Mouse (Mus musculus) bone marrow, adult 2 months (tissue): Measurements from ENCODE around the gene Hipk4. TPM values are rescaled to one million over a fixed set of nuclear protein-coding genes. Genes with fewer than 3 reads are reported as not detected.

Experiments used
- H3K27ac ChIP-seq: fragments of 200-500 bp; 2 replicates; pipeline ENCODE4 v1.5.1; 2012; ENCODE audit warnings: low read depth, mild to moderate bottlenecking, control low read depth, inconsistent platforms, low read length; ENCODE audit not compliant: control insufficient read depth, poor library complexity, insufficient read depth
- H3K4me1 ChIP-seq: fragments of 200-500 bp; 2 replicates; pipeline ENCODE4 v1.6.1; 2011; ENCODE audit warnings: low read length; ENCODE audit not compliant: control insufficient read depth, insufficient read depth
- H3K4me3 ChIP-seq: fragments of 200-500 bp; replicated peaks from 2 replicates; pipeline ENCODE3; 2011; ENCODE audit warnings: mild to moderate bottlenecking, low read depth, low read length, control low read depth; ENCODE audit not compliant: control insufficient read depth
- CTCF ChIP-seq: fragments of 200-500 bp; IDR thresholded peaks from 2 replicates; pipeline ENCODE4 v1.5.1; 2011; ENCODE audit warnings: low read length, control low read depth; ENCODE audit not compliant: control insufficient read depth, insufficient read depth
- POLR2A ChIP-seq: fragments of 200-500 bp; IDR thresholded peaks from 2 replicates; pipeline ENCODE4 v1.6.1; 2011; ENCODE audit warnings: low read depth, mild to moderate bottlenecking, control low read depth, low read length, borderline replicate concordance; ENCODE audit not compliant: control insufficient read depth
- WGBS: fragments of 180-500 bp; shearing (Covaris S2); methylation state at CpG from one replicate; pipeline ENCODE4 v1.1.7; 2018; 5-methylcytosine and 5-hydroxymethylcytosine counted together
- polyA plus RNA-seq: library from polyadenylated mRNA; stranded (reverse); fragments of >200 nt; gene quantifications from 2 replicates; pipeline ENCODE4 v1.2.4, GENCODE M21; 2011; ENCODE audit warnings: low replicate concordance; ENCODE audit not compliant: missing spikeins, insufficient read depth, insufficient read length

Gene Hipk4
- polyA plus RNA-seq, 1 experiment = 0.77 TPM

GRCm38 (mm10) chr7:27538797-27539196, 15.7 kb downstream of the Hipk4 start:
- Histone ChIP-seq H3K4me3 (no peak overlapping the region), H3K4me1 (peaks cover 8% of the 10 kb centered on the region), H3K27ac (no peak overlapping the region)
- TF ChIP-seq CTCF (no peak), POLR2A (no peak)
- 68% methylated on average over 2 of the region's 2 CpGs for WGBS

- Histone ChIP-seq H3K4me1 (peaks cover 6% of the 10 kb centered on the region), H3K4me3 (no peak overlapping the region), H3K27ac (no peak overlapping the region)
- TF ChIP-seq POLR2A (no peak), CTCF (no peak)
- WGBS = 70% methylated on average over 2 of the region's 2 CpGs
Observed at GRCm38 (mm10) chr7:27540521-27540920, 17.5 kb downstream of the Hipk4 start.

- WGBS = 82% methylated on average over 6 of the region's 6 CpGs
- TF ChIP-seq CTCF (no peak), POLR2A (no peak)
- Histone ChIP-seq H3K27ac (no peak overlapping the region), H3K4me3 (no peak overlapping the region), H3K4me1 (peaks cover 6% of the 10 kb centered on the region)
Observed at GRCm38 (mm10) chr7:27540935-27541334, 17.9 kb downstream of the Hipk4 start.

GRCm38 (mm10) chr7:27541431-27541830, 18.4 kb downstream of the Hipk4 start:
- WGBS = 8% methylated on average over 16 of the region's 16 CpGs
- H3K4me1 ChIP-seq = peaks cover 6% of the 10 kb centered on the region
- H3K27ac ChIP-seq = no peak overlapping the region

GRCm38 (mm10) chr7:27541922-27542321, 18.9 kb downstream of the Hipk4 start:
- H3K27ac ChIP-seq = no peak overlapping the region
- 30% methylated on average over 5 of the region's 5 CpGs for whole genome bisulfite sequencing
- TF ChIP-seq CTCF (no peak), POLR2A (no peak)
- peak overlapping the region; percentile 15 for H3K4me3 ChIP-seq
- H3K4me1 ChIP-seq = peaks cover 6% of the 10 kb centered on the region

More at GRCm38 (mm10) chr7:27541431-27541830, 18.4 kb downstream of the Hipk4 start:
- H3K4me3 ChIP-seq = peak overlapping the region; percentile 10
- TF ChIP-seq POLR2A (peak; percentile 38; the same call in 1 of the 2 replicates), CTCF (no peak)

- H3K27ac ChIP-seq = no peak overlapping the region
- 1% methylated on average over 30 of the region's 30 CpGs for WGBS
- TF ChIP-seq CTCF (no peak), POLR2A (peak; percentile 70; the same call in 1 of the 2 replicates)
- peaks cover 5% of the 10 kb centered on the region for H3K4me1 ChIP-seq
- H3K4me3 ChIP-seq = peak overlapping the region; percentile 68
Observed at GRCm38 (mm10) chr7:27542392-27543033, 19.4 kb downstream of the Hipk4 start.

GRCm38 (mm10) chr7:27543065-27543464, 20.0 kb downstream of the Hipk4 start:
- Histone ChIP-seq H3K4me3 (no peak overlapping the region), H3K27ac (no peak overlapping the region), H3K4me1 (peaks cover 3% of the 10 kb centered on the region; the same call in 1 of the 2 replicates)
- TF ChIP-seq POLR2A = no peak
- TF ChIP-seq CTCF = no peak
- WGBS = 44% methylated on average over 6 of the region's 6 CpGs

GRCm38 (mm10) chr7:27543851-27544250, 20.8 kb downstream of the Hipk4 start:
- Histone ChIP-seq H3K4me1 (peaks cover 3% of the 10 kb centered on the region; the same call in 1 of the 2 replicates), H3K27ac (no peak overlapping the region), H3K4me3 (no peak overlapping the region)
- WGBS = 95% methylated on average over 4 of the region's 4 CpGs
- TF ChIP-seq POLR2A (no peak), CTCF (no peak)

- Histone ChIP-seq H3K27ac (peak overlapping the region; percentile 49), H3K4me1 (peaks cover 3% of the 10 kb centered on the region; the same call in 1 of the 2 replicates), H3K4me3 (peak overlapping the region; percentile 32)
- 31% methylated on average over 12 of the region's 12 CpGs for WGBS
- TF ChIP-seq CTCF = no peak
- no peak for TF ChIP-seq POLR2A
Observed at GRCm38 (mm10) chr7:27544675-27545370, 21.8 kb downstream of the Hipk4 start.
